Mouse (Mus musculus) megakaryocyte, embryonic 14.5 days (primary cell): Measurements from ENCODE around the gene Slc19a1.

ENCODE experiments used
- FLI1 ChIP-seq: IDR thresholded peaks from 2 replicates; pipeline ENCODE4 v1.6.1; 2012; ENCODE audit warnings: low read length, inconsistent platforms, mixed read lengths
- GATA1 ChIP-seq: IDR thresholded peaks from 3 replicates; pipeline ENCODE4 v1.6.1; 2012; ENCODE audit warnings: mixed read lengths, low read length, inconsistent platforms, borderline replicate concordance

DNA sequence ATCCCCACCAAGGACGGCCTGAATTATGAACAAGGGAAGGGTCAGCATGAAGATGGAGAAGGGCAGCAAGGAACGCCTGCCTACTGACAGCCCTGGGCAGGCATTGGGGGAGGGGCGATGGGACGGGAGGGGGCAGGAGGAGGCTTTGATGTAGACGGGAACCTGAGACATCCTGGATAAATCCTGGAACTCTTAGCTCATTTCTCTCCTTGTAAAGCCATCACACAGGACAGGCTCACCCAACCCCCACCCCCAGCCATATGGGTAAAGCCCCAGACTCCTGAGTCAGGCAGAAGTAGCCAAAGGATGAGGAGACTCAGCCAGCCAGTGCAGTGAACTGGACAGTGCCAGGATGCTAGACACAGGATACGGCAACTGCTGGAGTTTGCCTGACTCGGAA, 27.1 kb upstream of the Slc19a1 start:
- TF ChIP-seq GATA1 (no peak), FLI1 (no peak)
